Mouse (Mus musculus) cortical plate, adult 2 months (tissue): ENCODE data around the gene Ccm2. TPM values are rescaled to one million over a fixed set of nuclear protein-coding genes. Genes with fewer than 3 reads are reported as not detected.
A peak's percentile ranks its signal among the peaks of the same experiment; 100 is the strongest.

ENCODE experiments used
- H3K27ac ChIP-seq: fragments of 200-500 bp; 2 replicates; pipeline ENCODE4 v1.5.1; 2012; ENCODE audit warnings: low read length, control low read depth, inconsistent platforms; ENCODE audit not compliant: insufficient read depth
- H3K4me1 ChIP-seq: fragments of 200-500 bp; 2 replicates; pipeline ENCODE4 v1.6.1; 2011; ENCODE audit warnings: low read length; ENCODE audit not compliant: control insufficient read depth, insufficient read depth
- H3K4me3 ChIP-seq: fragments of 200-500 bp; 2 replicates; pipeline ENCODE4 v1.5.1; 2011; ENCODE audit warnings: mild to moderate bottlenecking, low read length, control low read depth; ENCODE audit not compliant: insufficient read depth
- CTCF ChIP-seq: fragments of 200-500 bp; IDR thresholded peaks from 2 replicates; pipeline ENCODE4 v1.5.1; 2011; ENCODE audit warnings: mild to moderate bottlenecking, control low read depth, low read length; ENCODE audit not compliant: insufficient read depth; ENCODE audit errors: extremely low read depth
- POLR2A ChIP-seq: fragments of 200-500 bp; IDR thresholded peaks from 2 replicates; pipeline ENCODE4 v1.6.1; 2011; ENCODE audit warnings: mild to moderate bottlenecking, low read length, control low read depth; ENCODE audit not compliant: insufficient read depth; ENCODE audit errors: extremely low read depth
- polyA plus RNA-seq: library from polyadenylated mRNA; depleted of rRNA; stranded (reverse); fragments of >200 nt; gene quantifications from 2 replicates; pipeline ENCODE4 v1.2.3, GENCODE M21; 2012

The Ccm2 gene
- polyA plus RNA-seq, 1 experiment: 106 TPM

DNA sequence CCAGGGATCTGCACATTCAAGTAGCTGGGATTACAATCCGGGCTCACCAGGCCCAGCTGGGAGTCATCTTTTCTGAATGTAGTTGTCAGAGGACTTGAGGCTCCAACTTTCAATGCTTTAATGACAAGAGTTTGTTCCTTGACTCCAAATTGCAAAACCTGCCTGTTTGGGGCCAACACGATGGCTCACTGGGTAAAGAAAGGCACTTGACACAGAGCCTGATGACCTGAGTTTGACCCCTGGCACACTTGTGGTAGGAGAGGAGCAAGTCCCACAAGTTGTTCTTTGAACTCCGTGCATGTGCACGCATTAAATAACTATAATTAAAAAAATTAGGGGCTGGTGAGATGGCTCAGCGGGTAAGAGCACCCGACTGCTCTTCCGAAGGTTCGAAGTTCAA lies 16.7 kb upstream of the Ccm2 start:
- H3K4me1 ChIP-seq: peaks cover 1% of the 10 kb centered on the region; the same call in 1 of the 2 replicates
- H3K27ac ChIP-seq: no peak overlapping the region
- TF ChIP-seq POLR2A: no peak
- no peak for TF ChIP-seq CTCF
- no peak overlapping the region for H3K4me3 ChIP-seq

DNA sequence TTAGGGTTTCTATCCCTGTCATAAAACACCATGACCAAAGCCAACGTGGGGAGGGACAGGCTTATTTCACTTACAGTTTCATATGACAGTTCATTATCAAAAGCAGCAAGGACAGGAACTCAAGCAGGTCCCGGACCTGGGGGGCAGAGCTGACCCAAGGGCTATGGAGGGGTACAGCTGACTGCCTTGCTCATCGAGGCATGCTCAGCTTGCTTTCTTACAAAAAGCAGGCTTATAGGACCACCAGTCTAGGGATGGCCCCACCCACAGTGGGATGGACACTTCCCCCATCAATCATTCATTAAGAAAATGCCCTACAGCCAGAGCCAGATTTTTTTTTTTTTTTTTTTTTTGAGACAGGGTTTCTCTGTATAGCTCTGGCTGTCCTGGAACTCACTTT lies 15.9 kb upstream of the Ccm2 start:
- Histone ChIP-seq H3K27ac (no peak overlapping the region), H3K4me1 (peaks cover 1% of the 10 kb centered on the region; the same call in 1 of the 2 replicates)
- TF ChIP-seq POLR2A (no peak), CTCF (no peak)

DNA sequence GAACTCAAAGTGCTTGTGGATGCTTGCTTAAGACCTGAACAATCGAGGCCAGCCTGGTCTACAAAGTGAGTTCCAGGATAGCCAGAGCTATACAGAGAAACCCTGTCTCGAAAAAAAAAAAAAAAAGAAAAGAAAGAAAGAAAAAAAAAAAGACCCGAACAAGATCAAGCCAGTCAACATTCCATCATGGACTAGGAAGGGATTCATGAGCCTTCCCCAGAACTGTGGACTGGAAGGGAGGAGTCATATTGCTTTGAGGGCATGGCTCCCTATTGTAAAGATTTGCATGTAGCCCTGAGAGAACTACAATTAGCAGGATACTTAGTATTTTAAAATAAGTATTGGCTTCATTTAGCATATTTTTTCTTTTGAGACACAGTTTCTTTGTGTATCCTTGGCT lies 2.0 kb upstream of the Ccm2 start:
- Histone ChIP-seq H3K4me3 (no peak overlapping the region), H3K4me1 (peaks cover 4% of the 10 kb centered on the region; the same call in 1 of the 2 replicates), H3K27ac (no peak overlapping the region)
- TF ChIP-seq CTCF: no peak
- no peak for TF ChIP-seq POLR2A

More for the DNA sequence above, 15.9 kb upstream of the Ccm2 start:
- H3K4me3 ChIP-seq: no peak overlapping the region

DNA sequence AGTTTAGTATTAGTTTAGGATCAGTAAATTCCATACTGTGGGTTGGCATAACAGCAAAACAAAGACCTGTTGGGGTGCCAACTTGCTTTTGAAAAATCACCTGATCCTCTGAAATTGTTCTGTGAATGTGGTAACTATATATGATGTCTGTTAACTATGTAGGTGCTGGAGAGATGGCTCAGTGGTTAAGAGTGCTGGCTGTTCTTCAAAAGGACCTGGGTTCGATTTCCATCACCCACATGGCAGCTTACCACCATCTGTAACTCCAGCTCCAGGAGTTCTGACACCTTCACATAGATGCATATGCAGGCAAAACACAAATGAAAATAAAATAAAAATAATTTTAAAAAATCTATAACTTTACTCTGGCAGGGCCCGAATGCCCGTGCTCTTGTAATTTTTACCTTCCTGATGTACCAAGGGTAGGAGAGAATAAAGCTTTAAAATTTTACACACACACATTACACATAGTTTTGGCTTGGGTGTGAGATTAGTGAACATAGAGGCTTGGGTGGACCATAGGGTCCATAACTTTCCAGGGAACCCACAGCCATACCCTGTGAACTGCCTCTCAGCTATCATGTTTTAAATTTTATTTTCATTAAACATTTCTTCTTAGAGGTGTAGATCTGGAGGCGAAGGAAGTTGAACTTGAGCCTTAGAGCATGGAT lies 1.4 kb upstream of the Ccm2 start:
- H3K4me1 ChIP-seq: peaks cover 4% of the 10 kb centered on the region; the same call in 1 of the 2 replicates
- TF ChIP-seq CTCF: no peak
- no peak for TF ChIP-seq POLR2A
- H3K27ac ChIP-seq: no peak overlapping the region
- no peak overlapping the region; the same call in 1 of the 2 replicates for H3K4me3 ChIP-seq

DNA sequence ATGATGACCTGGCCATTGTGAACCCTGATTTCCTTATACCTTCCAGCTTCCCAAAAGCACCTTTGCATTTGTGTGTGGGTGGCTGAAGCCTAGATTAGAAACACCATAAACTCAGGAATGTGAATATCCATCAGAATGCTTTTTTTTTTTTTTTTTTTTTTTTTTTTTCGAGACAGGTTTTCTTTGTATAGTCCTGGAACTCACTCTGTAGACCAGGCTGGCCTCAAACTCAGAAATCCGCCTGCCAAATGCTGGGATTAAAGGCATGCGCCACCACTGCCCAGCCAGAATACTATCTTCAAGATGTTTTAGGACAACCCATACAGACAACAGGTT lies 862 bp upstream of the Ccm2 start:
- peak overlapping the region; percentile 95 for H3K4me3 ChIP-seq
- H3K27ac ChIP-seq: peak overlapping the region; percentile 27; the same call in 1 of the 2 replicates
- TF ChIP-seq POLR2A (no peak), CTCF (no peak)
- peaks cover 4% of the 10 kb centered on the region; the same call in 1 of the 2 replicates for H3K4me1 ChIP-seq

DNA sequence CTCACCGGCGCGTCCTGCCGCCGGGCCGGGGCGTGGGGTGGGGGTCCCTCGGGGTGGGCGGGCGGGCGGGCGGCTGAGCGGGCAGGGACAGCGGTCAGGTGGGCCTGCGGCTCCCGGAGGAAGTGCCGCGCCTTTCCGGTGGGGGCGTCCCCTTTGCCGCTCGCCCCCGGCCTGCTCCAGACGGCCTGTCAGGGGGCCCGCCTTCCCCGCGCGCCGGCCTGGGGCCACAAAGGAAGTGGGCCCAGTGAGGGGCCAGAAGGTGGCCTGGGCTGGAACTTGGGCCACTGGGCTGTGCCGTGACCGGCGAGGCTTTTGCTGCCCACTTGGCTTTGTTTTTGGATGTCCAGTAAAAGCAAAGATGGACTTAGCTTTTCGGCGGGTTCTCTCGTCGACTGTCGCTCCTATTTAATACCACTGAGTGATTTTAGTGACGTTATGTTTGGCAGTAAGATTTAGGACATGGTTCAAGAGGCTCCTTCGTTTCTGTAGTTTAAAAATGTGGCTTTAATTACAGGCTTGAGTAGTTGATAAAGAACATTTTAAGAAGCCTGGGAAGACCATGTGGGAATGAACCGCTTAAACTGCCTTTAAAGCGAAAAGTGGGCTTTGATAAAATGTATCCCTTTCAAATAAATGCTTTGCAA lies 472 bp downstream of the Ccm2 start:
- Histone ChIP-seq H3K4me1 (peaks cover 4% of the 10 kb centered on the region; the same call in 1 of the 2 replicates), H3K4me3 (peak overlapping the region; percentile 95), H3K27ac (peak overlapping the region; percentile 87; the same call in 1 of the 2 replicates)
- TF ChIP-seq CTCF (no peak), POLR2A (no peak)

DNA sequence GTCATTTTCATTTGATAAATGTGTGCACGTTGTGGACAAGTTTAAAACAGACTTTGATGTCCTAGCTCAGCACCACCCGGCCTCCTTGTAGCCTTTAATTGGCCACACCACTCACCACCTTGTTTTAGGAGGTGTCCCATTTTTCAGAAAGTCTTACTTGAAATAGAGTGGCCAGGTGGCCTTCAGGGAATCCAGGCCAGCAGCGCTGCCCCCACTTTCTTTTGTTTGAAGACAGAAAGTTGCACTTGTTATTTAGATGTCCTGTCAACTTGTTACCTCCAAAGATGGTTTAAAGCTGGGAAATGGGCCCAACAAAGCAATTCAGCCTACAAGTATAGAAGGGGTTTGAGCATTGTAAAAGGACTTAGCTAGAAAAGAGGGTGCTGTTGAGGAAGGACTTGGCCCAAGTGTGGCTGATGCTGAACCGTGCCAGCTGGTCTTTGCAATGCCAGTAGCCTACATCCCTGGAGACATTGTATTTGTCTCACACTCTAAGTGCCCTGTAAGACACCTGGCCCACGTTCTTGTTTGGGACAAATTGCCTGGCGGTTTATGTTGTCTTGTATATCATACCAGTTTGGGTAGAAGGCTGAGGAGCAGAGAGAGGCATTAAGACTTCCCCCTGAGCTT lies 1.1 kb downstream of the Ccm2 start:
- no peak overlapping the region for H3K27ac ChIP-seq
- H3K4me3 ChIP-seq: peak overlapping the region; percentile 95
- TF ChIP-seq CTCF (no peak), POLR2A (no peak)
- peaks cover 4% of the 10 kb centered on the region; the same call in 1 of the 2 replicates for H3K4me1 ChIP-seq

DNA sequence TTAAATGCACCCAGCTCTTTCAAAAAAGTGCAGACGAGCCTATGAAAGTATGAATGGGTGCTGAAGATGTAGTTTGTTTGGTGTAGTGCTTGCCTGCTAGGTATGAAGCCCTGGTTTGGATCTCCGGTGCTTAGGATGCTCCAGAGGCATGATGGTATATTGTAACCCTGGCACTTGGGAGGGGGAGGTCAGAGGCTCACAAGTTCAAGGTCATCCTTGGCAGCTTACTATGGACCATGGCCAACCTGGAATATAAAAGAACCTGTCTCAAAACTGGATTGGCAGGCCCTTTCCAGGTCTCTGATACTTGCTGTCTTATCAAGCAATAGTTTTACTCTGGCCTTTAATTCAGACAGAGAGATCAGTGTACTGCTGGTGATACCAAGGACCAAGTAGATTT lies 3.1 kb downstream of the Ccm2 start:
- Histone ChIP-seq H3K4me1 (peaks cover 6% of the 10 kb centered on the region; the same call in 1 of the 2 replicates), H3K4me3 (no peak overlapping the region), H3K27ac (no peak overlapping the region)
- TF ChIP-seq CTCF (no peak), POLR2A (no peak)

DNA sequence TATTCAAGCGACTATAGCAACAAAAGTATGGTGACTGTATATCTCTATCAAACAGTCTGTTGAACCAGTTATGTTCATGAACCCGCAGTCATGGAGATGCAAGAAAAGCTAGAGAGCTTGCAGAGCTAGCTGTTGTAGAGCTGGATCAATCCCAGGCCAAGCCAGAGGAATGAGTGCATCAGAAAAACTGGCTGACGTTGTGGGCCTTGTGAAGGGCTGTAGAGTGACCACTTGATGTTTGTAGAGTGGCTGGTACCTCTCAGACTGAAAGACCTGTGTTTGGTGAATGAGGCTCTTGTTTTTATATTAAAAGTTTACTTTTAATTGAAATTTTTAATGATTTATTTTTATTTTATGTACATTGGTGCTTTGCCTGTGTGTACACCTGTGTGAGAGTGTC lies 3.5 kb downstream of the Ccm2 start:
- H3K27ac ChIP-seq: no peak overlapping the region
- H3K4me1 ChIP-seq: peaks cover 6% of the 10 kb centered on the region; the same call in 1 of the 2 replicates
- no peak overlapping the region for H3K4me3 ChIP-seq
- TF ChIP-seq POLR2A: no peak
- TF ChIP-seq CTCF: no peak
